Mouse (Mus musculus): ENCODE results near the gene Gna15. TPM values are rescaled to one million over a fixed set of nuclear protein-coding genes. Genes with fewer than 3 reads are reported as not detected.
A peak's percentile ranks its signal among the peaks of the same experiment; 100 is the strongest.

Gene Gna15
- polyA plus RNA-seq, 1 experiment from 2014 or later = 1.3 TPM

GRCm38 (mm10) chr10:81513798-81514197 is 10.2 kb downstream of the Gna15 start:
- Histone ChIP-seq H3K27ac (replicated peaks) (no peak overlapping the region), H3K27me3 (peaks cover 25% of the 10 kb centered on the region), H3K4me3 (no peak overlapping the region), H3K9ac (no peak overlapping the region), H3K4me1 (replicated peaks) (no peaks in the 10 kb centered on the region), H3K4me2 (no peak overlapping the region), H3K9me3 (no peaks in the 10 kb centered on the region), H3K36me3 (no peaks in the 10 kb centered on the region)
- ATAC-seq (ENCODE audit: low read depth) = no peak
- WGBS = 87% methylated on average over 5 of the region's 5 CpGs

GRCm38 (mm10) chr10:81510246-81510810 is 13.7 kb downstream of the Gna15 start:
- no peak overlapping the region for H3K9ac ChIP-seq
- H3K27ac ChIP-seq (replicated peaks) = no peak overlapping the region
- peaks cover 25% of the 10 kb centered on the region for H3K27me3 ChIP-seq
- no peak overlapping the region for H3K4me3 ChIP-seq
- no peaks in the 10 kb centered on the region for H3K9me3 ChIP-seq
- 86% methylated on average over 14 of the region's 14 CpGs for WGBS
- no peak for ATAC-seq (ENCODE audit: low read depth)
- no peaks in the 10 kb centered on the region for H3K36me3 ChIP-seq
- H3K4me1 ChIP-seq (replicated peaks) = no peaks in the 10 kb centered on the region
- no peak overlapping the region for H3K4me2 ChIP-seq

- Histone ChIP-seq H3K4me3 (no peak overlapping the region), H3K4me1 (replicated peaks) (peaks cover 2% of the 10 kb centered on the region; the same call in 1 of the 2 replicates), H3K27me3 (peaks cover 30% of the 10 kb centered on the region), H3K9ac (no peak overlapping the region), H3K9me3 (no peaks in the 10 kb centered on the region), H3K27ac (replicated peaks) (no peak overlapping the region), H3K36me3 (no peaks in the 10 kb centered on the region), H3K4me2 (no peak overlapping the region)
- 77% methylated on average over 13 of the region's 13 CpGs for WGBS
- ATAC-seq (ENCODE audit: low read depth) = no peak
Observed at GRCm38 (mm10) chr10:81507691-81508489, 16.1 kb downstream of the Gna15 start.

- Histone ChIP-seq H3K36me3 (no peaks in the 10 kb centered on the region), H3K4me2 (no peak overlapping the region), H3K9ac (no peak overlapping the region), H3K27ac (replicated peaks) (no peak overlapping the region), H3K4me1 (replicated peaks) (peaks cover 4% of the 10 kb centered on the region; the same call in 1 of the 2 replicates), H3K9me3 (no peaks in the 10 kb centered on the region), H3K27me3 (peaks cover 23% of the 10 kb centered on the region), H3K4me3 (no peak overlapping the region)
- 40% methylated on average over 6 of the region's 6 CpGs for WGBS
- no peak for ATAC-seq (ENCODE audit: low read depth)
Observed at GRCm38 (mm10) chr10:81507095-81507494, 16.9 kb downstream of the Gna15 start.

GRCm38 (mm10) chr10:81505016-81505664 is 18.9 kb downstream of the Gna15 start:
- 78% methylated on average over 15 of the region's 15 CpGs for WGBS

GRCm38 (mm10) chr10:81502658-81503057 is 21.4 kb downstream of the Gna15 start:
- Histone ChIP-seq H3K4me3 (peak overlapping the region; percentile 40), H3K27me3 (peaks cover 13% of the 10 kb centered on the region), H3K9me3 (no peaks in the 10 kb centered on the region), H3K36me3 (no peaks in the 10 kb centered on the region), H3K4me2 (peak overlapping the region; percentile 71), H3K4me1 (replicated peaks) (peaks cover 4% of the 10 kb centered on the region), H3K27ac (replicated peaks) (no peak overlapping the region), H3K9ac (peak overlapping the region; percentile 68)
- ATAC-seq (ENCODE audit: low read depth) = peak; percentile 41; the same call in 1 of the 2 replicates
- WGBS = 8% methylated on average over 36 of the region's 36 CpGs

More at GRCm38 (mm10) chr10:81505016-81505664, 18.9 kb downstream of the Gna15 start:
- Histone ChIP-seq H3K36me3 (no peaks in the 10 kb centered on the region), H3K4me1 (replicated peaks) (peaks cover 4% of the 10 kb centered on the region; the same call in 1 of the 2 replicates), H3K27ac (replicated peaks) (no peak overlapping the region), H3K4me3 (no peak overlapping the region), H3K9me3 (no peaks in the 10 kb centered on the region), H3K9ac (no peak overlapping the region), H3K4me2 (no peak overlapping the region), H3K27me3 (peaks cover 13% of the 10 kb centered on the region)
- ATAC-seq (ENCODE audit: low read depth) = no peak

DNA sequence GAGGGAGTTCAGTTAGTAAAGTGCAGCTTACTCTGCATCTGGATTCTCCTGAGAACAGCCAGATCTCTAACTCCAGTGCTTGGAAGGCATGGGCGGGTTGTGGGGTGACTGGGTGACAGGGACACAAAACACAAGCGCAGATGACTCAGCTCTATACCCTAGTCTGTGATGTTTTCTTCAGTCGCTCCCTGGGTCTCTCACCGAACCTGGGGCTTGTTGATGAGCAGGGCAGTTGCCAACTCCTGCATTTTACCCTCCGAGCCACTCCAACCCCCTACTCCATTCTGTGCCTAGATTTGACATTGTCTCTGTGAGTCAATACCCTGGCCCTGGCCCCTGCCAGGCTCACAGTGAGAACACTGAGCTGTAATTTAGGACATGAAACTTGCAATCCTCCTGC is 22.2 kb downstream of the Gna15 start:
- ATAC-seq (ENCODE audit: low read depth) = no peak
- Histone ChIP-seq H3K36me3 (no peaks in the 10 kb centered on the region), H3K4me2 (no peak overlapping the region), H3K4me1 (replicated peaks) (peaks cover 10% of the 10 kb centered on the region), H3K9me3 (no peaks in the 10 kb centered on the region), H3K4me3 (no peak overlapping the region), H3K9ac (no peak overlapping the region), H3K27ac (replicated peaks) (no peak overlapping the region), H3K27me3 (peaks cover 13% of the 10 kb centered on the region)
- WGBS = 81% methylated on average over 5 of the region's 5 CpGs

DNA sequence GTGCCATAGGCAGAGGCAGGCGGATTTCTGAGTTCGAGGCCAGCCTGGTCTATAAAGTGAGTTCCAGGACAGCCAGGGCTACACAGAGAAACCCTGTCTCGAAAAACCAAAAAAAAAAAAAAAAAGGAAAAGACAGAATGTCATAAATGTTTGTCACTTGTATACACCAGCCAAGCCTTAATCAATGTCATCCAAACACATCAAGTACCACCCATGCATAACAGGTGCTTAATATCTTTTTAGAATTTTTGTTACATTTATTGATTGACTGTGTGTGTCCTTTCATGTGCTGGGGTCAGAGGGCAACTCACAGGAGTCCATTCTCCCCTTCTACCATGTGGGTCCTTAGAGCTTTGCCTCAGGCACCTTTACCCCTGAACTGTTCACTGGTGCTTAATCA is 24.0 kb downstream of the Gna15 start, which contains the start of gene S1pr4:
S1pr4 (minus strand) TSS at position 101 of the 400 bp plus-strand sequence.
- Histone ChIP-seq H3K36me3 (no peaks in the 10 kb centered on the region), H3K4me2 (no peak within 1 kb of the TSS), H3K27me3 (peaks cover 13% of the 10 kb centered on the region), H3K27ac (replicated peaks) (no peak within 1 kb of the TSS), H3K4me1 (replicated peaks) (peaks cover 17% of the 10 kb centered on the region), H3K9ac (peak within 1 kb of the TSS; percentile 43; the same call in 1 of the 2 replicates), H3K9me3 (no peaks in the 10 kb centered on the region), H3K4me3 (no peak within 1 kb of the TSS)
- WGBS = 82% methylated on average over 3 of the region's 3 CpGs
- ATAC-seq (ENCODE audit: low read depth) = no peak

DNA sequence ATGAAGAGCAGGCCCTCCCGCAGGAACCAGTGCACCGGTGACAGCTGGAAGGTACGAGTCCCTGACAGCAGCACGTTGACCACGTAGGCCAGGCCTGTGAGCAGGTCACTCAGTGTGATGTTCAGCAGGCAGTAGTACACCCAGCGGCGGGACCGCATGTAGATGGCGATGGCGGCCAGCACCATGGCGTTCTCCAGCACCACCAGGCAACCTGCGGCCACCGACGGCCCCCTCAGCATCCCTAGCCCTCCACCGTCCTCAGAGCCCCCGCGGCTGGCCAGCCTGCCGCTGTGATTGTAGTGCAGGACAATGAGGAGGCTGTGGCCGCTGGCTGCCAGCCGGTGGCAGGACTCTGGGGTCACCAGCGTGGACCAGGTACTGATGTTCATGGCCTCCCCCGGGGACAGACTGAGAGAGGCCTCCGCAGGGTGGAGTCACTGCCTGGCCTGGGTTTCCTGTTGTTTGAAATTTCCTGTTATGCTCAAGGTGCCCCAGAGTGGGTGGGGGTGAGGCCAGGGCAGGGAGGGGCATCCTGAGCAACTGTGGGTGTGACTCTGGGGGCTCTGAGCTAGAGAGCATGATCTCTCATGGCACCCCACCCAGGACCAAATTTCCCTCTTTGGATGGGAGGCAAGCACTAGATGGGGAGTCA is 24.6 kb downstream of the Gna15 start:
- ATAC-seq (ENCODE audit: low read depth) = no peak
- Histone ChIP-seq H3K27me3 (peaks cover 13% of the 10 kb centered on the region), H3K9ac (peak overlapping the region; percentile 43; the same call in 1 of the 2 replicates), H3K36me3 (no peaks in the 10 kb centered on the region), H3K9me3 (no peaks in the 10 kb centered on the region), H3K4me2 (no peak overlapping the region), H3K4me3 (no peak overlapping the region), H3K4me1 (replicated peaks) (peaks cover 24% of the 10 kb centered on the region), H3K27ac (replicated peaks) (no peak overlapping the region)
- 71% methylated on average over 23 of the region's 23 CpGs for WGBS

DNA sequence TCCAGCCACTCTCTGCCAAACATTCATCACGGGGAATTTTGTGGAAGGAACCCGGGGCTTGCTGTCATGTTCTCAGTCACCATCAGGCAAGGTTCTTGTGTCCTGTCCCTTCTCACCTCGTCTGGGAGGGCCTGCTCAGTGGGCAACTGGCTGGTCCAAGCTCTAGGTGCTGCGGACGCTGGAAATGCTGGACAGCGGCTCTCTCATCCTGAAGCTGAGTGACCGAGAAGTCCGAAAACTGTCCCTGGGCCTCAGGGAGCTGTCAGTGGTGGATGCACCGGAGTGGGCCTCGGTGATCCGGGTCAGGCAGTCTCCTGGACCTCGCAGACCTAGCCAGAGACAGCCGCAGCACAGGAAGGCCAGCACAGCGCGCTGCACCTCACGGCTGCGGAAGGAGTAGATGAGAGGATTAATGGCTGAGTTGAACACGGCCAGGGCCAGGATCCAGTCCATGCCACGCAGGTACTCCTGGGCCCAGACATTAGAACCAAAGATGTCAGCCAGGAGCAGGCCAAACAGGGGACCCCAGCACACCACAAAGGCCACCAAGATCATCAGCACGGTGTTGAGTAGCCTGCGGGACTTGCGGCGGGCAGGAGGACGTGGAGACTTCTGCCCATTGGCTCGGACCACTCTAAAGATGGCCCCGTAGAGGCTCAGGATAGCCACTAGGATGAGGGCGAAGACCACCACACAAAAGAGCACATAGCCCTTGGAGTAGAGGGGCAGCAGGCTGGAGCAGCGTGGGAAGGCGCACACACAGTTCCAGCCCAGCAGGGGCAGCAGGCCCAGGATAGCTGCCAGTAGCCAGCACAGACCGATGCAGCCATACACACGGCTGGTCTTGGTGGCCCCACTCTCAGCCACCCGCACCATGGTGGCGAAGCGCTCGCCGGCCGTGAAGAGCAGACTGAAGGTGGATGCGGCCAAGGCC is 25.4 kb downstream of the Gna15 start:
- Histone ChIP-seq H3K27ac (replicated peaks) (no peak overlapping the region), H3K4me2 (no peak overlapping the region), H3K9ac (peak overlapping the region; percentile 43; the same call in 1 of the 2 replicates), H3K4me1 (replicated peaks) (peaks cover 30% of the 10 kb centered on the region), H3K27me3 (peaks cover 8% of the 10 kb centered on the region), H3K36me3 (no peaks in the 10 kb centered on the region), H3K4me3 (no peak overlapping the region), H3K9me3 (no peaks in the 10 kb centered on the region)
- no peak for ATAC-seq (ENCODE audit: low read depth)
- WGBS = 87% methylated on average over 38 of the region's 38 CpGs

Measured in neural tube, embryonic 13.5 days (tissue).